Mouse (Mus musculus): ENCODE results near the gene Igfbp7.
"Not testable (repeated sequence)": the region's sequence is repeated elsewhere in the genome, so short reads cannot be mapped to it uniquely, and the experiment has no call there.

The Igfbp7 gene

DNA sequence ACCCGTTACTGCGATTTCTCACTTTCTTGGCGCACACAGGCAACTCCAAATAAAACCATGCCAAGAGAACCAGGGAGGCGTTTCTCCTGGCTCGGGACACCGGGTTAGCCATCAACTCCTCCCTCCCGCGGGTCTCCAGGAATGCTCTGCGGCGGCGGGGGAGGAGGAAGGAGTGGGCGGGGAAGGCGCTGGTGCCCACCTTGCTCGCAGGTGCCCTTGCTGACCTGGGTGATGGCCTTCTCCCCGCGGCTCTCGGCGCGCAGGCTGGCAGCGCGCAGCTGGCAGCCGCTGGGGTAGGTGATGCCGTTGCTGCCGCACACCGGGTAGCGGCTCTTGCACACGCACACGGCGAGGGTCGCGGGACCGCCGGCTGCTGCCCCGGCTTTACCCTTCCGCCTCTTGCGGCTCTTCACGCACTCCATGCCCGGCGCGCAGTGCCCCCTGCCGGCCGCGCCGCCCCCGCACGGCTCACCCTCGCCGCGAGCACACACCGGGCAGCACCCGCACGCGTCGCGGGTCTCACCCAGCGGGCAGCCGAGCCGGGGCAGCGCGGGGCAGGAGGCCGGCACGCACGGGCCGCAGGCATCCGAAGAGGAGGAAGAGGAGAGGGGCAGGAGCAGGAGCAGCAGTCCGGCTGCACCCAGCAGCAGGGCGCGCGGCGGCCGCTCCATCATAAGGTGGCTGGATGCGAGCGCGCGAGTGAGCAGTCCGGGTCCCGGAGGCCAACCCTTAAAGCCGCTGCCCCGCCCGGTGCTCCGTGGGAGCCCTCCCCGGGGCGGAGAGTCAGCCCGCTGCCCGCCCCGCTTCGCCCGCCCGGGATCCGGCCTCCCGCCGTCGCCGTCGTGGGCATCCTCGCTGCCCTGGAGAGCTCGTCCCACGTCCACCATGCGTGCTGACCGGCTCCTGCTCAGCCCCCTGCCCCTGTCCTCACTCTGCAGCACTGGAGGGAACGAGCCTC is at the start of gene Igfbp7:
Gene Igfbp7 (minus strand): TSS at position 701 of the 958 bp plus-strand sequence.
- peak; percentile 69 for DNase-seq (ENCODE audit: low read depth, low spot score)

DNA sequence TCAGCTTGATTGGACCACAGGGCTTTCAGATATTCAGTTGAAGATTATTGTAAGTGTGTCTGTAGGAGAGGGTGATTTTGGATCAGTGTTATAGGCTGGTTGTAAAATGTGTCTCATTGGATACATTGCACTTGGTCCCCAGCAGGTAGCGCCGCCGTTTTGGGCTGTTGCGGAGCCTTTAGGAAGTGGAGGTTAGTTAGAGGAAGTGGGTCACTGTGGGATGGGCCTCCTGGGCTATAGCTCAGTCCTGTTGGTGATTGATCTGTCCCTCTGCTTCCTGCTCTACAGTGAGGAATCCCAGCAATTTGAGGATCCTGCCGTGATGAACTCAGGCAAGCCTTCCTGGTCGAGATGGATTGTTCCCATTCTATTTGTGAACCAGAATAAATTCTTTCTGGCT is 44.3 kb upstream of the Igfbp7 start:
- DNase-seq (ENCODE audit: low read depth, low spot score) = no peak

- no peak for DNase-seq (ENCODE audit: low read depth, low spot score)
Observed at GRCm38 (mm10) chr5:77449531-77449930, 41.7 kb upstream of the Igfbp7 start.

DNA sequence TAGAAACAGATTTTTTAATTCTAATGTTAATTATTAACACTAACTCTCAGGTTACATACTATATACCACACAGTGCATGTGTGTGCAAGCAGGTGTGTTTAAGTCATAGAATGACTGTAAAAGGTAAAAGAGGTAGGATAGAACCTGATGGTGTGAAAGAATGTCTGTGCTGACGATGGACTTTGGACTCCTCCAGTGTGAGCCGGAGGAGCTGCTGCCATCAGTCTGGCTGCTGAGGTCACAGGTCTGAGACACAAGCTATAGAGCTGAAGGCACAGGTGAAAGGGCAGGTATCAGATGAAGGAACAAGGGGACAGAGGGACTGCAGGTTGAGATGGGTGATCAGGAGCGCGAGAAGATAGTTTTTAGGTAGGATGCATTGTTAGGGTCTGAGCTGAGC is 37.6 kb upstream of the Igfbp7 start:
- DNase-seq (ENCODE audit: low read depth, low spot score) = no peak

DNA sequence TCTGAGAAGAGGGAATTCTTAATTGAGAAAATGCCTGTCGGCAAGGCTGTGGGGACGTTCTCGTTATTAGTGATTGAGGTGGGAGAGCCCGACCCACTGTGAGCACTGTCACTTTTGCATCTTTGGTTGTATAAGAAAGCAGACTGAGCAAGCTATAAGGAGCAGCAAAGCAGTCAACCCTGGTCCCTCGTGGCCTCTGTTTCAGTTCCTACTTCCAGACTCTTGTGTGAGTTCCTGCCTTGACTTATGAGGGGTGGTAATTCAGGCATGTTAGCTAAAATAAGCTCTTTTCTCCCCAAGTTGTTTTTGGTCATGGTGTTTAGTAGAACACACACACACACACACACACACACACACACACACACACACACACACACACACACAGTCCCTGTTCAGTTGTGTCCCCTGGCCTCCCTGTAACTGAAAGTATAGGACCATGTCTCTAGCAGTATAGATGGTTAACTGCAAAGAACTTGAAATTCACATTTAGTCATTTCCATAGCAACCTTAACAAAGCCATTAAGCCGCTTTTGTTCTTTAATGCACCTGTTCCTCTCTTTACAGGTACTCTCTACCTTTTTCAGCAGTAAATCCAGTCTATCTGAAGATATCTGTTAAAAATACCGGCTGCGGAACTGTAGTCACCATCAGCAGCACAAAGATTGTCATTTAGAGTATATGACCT is 36.2 kb upstream of the Igfbp7 start:
- no peak for DNase-seq (ENCODE audit: low read depth, low spot score)

DNA sequence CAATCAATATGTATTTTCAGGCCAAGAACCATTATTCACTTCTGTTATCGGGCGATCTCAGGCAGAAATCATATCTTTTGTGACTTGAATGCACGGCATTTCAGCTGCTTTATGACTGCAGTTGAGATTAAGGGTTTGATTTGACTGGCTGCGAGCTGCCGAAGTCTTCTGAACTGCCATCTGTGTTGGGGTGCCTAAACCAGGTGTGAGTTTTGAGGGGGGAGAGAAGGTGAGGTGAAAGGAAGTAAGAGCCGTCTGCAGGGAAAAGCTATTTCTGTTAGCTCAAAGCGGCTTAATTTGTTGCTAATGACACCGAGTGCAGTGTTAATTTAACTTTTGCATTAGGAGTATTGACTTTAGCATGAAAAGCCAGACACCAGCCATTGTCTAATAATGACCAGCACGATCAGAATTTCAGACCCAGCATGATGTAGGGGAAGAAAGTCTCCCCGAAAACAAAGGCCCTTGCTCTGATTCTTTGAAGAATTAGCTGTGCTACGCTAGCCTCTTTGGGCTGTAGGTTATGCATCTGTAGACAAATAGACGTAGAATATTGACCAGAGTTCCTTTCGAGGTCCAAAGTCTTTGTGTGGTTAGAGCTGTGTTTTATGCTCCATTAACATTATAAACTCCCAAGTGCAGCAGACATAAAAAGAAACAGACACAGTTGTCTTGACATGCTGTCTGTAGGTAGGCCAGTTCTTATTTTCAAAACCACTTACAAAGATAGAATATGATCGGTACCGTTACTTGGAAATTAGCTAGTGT is 35.2 kb upstream of the Igfbp7 start:
- DNase-seq (ENCODE audit: low read depth, low spot score) = no peak

DNA sequence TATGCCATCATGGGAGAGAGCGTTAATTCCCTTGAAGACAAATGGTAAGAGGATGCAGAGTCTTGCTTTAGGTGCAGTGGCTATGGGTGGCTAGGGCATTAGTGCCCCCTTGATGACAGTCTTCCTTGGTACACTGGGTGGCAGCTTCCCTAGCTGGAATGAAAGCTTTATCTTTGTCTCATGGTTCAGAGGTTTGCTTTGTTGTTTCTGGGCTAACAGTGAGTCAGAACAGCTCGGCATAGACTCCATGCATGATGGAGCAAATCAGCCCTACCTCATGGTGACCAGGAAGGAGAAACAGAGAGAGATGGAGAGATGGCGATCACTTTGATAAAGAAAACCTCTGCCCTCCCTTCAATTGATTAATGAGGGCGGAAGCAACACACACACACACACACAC is 28.5 kb upstream of the Igfbp7 start:
- DNase-seq (ENCODE audit: low read depth, low spot score) = no peak

DNA sequence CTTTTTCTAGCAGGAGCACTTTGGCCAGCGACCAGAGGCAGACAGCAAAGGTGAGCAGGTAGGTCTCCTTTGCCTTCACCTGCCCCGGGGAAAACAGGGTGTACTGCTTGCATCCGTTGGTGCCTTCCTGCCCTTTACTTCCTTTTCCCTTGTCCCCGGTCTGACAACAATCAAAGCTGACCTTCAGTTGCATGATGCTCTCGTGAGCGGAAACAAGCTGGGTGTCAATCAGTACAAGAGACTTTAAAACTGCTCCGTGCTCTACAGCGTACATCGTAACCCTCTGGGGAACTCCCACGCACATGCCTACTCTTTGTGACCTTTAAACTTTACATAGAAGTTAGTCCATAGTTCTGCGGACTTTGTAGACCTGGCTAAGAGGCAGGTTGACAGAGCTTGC is 26.2 kb upstream of the Igfbp7 start:
- no peak for DNase-seq (ENCODE audit: low read depth, low spot score)

DNA sequence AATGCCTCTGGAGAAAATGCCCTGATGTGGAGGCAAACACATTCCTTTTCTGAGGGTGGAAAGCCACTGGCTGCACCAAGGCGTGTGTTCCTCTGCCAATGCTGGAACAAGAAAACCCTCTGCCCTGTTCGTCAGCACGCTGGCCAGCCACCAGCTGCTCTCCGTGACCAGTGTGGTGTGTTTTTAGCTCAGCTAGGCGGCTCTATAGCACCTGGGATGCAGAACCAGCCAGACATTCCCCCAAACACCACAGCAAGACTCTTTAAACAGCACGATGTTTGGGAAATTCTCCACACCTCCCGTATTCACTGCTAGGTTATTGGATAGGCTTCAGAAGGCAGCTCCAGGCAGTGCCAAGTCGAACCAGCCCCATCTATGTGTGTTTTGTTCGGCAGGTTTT is 25.7 kb upstream of the Igfbp7 start:
- DNase-seq (ENCODE audit: low read depth, low spot score) = no peak

GRCm38 (mm10) chr5:77433119-77433518 is 25.3 kb upstream of the Igfbp7 start:
- DNase-seq (ENCODE audit: low read depth, low spot score) = no peak

GRCm38 (mm10) chr5:77432446-77432845 is 24.6 kb upstream of the Igfbp7 start:
- no peak for DNase-seq (ENCODE audit: low read depth, low spot score)

DNA sequence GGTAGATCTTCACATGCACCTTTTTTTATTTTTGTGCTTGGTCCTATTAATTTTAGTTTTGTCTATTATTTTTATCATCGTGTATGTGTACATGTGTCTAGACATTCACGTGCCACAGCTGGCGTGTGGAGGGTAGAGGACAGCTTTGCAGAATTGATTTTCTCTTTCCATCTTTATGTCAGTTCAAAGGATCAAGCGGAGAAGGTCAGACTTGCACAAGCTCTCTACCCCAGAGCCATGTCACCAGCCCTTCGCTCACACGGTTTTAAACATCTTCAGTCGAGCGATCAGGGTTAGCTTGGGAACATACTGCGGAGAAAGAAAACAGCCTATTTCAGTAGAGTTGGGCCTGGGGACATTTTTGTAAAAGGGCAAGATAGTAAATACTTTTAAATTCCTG is 23.2 kb upstream of the Igfbp7 start:
- DNase-seq (ENCODE audit: low read depth, low spot score) = no peak

GRCm38 (mm10) chr5:77430471-77430870 is 22.6 kb upstream of the Igfbp7 start:
- no peak for DNase-seq (ENCODE audit: low read depth, low spot score)

DNA sequence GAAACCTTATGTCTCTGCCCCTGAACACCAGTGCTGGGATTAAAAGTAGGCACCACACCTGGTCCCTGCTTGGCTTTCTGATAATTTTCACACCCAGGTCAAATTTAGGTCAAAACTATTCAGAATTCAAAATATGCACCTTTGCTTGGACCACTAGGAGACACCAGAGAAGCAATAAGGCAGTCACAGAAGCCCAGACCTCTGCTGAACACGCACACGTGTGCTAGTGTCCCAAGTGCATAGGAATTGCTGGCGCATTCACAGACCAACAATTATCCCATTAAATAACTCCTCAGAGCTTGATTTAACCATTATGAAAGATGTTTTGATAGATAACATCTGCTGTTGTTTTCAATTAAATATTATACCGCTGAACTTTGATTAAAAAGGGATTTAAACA is 22.2 kb upstream of the Igfbp7 start:
- no peak for DNase-seq (ENCODE audit: low read depth, low spot score)

GRCm38 (mm10) chr5:77428526-77428925 is 20.7 kb upstream of the Igfbp7 start:
- DNase-seq (ENCODE audit: low read depth, low spot score) = no peak

DNA sequence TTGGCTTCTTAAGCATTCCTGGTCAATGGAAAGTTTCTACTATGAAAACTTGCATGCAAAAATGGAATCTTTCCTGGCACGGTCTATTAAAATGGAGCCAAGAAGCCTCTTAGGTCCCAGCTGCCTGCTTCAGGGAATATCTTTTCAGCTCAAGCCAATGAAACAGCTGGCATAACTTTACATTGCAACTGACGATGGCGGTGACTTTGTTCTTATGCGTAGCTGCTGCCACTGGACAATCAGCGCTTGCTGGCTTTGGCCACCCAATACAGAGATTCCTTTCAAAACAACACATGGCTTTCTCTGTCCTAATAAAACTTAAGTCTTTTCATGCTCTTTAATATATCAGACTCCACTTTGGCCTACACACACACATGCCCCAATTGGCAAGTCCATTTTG is 20.1 kb upstream of the Igfbp7 start:
- no peak for DNase-seq (ENCODE audit: low read depth, low spot score)

- no peak for DNase-seq (ENCODE audit: low read depth, low spot score)
Observed at GRCm38 (mm10) chr5:77425721-77426500, 18.1 kb upstream of the Igfbp7 start.

- DNase-seq (ENCODE audit: low read depth, low spot score) = not testable (repeated sequence)
Observed at GRCm38 (mm10) chr5:77419537-77419936, 11.7 kb upstream of the Igfbp7 start.

- DNase-seq (ENCODE audit: low read depth, low spot score) = no peak
Observed at GRCm38 (mm10) chr5:77416058-77416457, 8.2 kb upstream of the Igfbp7 start.

- no peak for DNase-seq (ENCODE audit: low read depth, low spot score)
Observed at GRCm38 (mm10) chr5:77408530-77408929, 689 bp upstream of the Igfbp7 start.

- DNase-seq (ENCODE audit: low read depth, low spot score) = no peak
Observed at GRCm38 (mm10) chr5:77406371-77406871, 1.4 kb downstream of the Igfbp7 start.
